Mouse (Mus musculus) heart, postnatal 0 days (tissue): Measurements from ENCODE around the gene Runx1.

Experiments used
- CTCF ChIP-seq: IDR thresholded peaks from 2 replicates; pipeline ENCODE4 v1.5.1; 2016; ENCODE audit warnings: antibody characterized with exemption, control low read depth, low read depth
- EP300 ChIP-seq: IDR thresholded peaks from 2 replicates; pipeline ENCODE4 v1.6.1; 2016; ENCODE audit warnings: antibody characterized with exemption, low read depth

GRCm38 (mm10) chr16:92852276-92852675 lies 26.3 kb upstream of the Runx1 start:
- TF ChIP-seq CTCF (no peak), EP300 (no peak)
